Mouse (Mus musculus): ENCODE measurements around the gene Aim2. TPM values are rescaled to one million over a fixed set of nuclear protein-coding genes. Genes with fewer than 3 reads are reported as not detected.

Gene Aim2
- 0.69 TPM for polyA plus RNA-seq (2014; fragmentation: Illumina TruSeq; extraction: RNeasy Lipid Tissue Mini Kit (QIAGEN cat#74804); ENCODE audit: low read depth, low replicate concordance)

GRCm38 (mm10) chr1:173350372-173350957 lies at the start of gene Aim2:
Aim2 (plus strand) TSS chr1:173350879.

DNA sequence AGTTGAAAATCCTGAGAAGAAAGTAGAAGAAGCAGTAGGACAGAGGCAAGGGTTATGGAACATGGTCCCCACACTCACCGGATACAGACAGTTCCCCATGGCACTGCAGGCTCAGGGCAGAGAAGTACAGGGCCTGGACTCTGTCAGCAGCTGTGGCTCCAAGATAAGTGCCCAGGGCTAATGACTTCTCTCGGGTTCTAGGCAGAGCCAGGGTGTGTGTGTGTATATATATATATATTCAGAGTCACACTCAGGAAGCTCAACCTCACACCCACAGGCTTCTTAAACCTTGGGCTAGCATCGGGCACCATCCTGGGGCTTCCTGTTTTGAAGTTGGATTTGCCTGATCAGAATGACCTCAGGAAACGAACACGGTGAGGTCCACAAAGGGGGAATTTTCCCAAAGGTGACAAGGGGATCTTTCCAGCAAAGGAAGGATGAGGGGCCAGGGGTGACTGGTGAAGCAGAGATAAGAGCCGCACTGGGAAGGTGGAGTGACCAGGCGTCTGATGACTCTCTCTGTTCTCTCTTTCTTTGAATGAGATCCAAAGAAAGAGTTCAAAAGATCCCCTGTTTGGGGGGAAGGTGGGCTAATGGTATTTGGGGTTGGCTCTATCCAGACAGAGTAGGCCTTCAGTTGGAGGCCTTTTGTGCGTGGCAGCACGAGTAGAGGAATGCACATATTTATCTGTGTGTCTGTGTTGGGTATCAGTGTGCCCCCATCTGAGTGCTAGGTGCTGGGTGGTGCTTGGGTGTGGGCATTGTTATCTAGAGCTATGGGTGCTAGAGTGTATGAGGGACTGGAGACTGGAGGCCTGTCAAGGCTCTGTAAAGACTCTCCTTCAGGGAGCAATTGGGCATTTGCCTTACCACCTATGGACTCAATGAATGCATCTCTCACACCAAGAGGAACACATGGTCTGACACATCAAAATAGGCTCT lies 17.1 kb upstream of the Aim2 start, which contains the start of gene Ackr1:
Gene Ackr1 (minus strand): TSS at position 439 of the 942 bp plus-strand sequence.

GRCm38 (mm10) chr1:173367356-173368046 lies 16.8 kb downstream of the Aim2 start, which contains the start of gene Cadm3:
Cadm3 (minus strand) TSS chr1:173367695.

DNA sequence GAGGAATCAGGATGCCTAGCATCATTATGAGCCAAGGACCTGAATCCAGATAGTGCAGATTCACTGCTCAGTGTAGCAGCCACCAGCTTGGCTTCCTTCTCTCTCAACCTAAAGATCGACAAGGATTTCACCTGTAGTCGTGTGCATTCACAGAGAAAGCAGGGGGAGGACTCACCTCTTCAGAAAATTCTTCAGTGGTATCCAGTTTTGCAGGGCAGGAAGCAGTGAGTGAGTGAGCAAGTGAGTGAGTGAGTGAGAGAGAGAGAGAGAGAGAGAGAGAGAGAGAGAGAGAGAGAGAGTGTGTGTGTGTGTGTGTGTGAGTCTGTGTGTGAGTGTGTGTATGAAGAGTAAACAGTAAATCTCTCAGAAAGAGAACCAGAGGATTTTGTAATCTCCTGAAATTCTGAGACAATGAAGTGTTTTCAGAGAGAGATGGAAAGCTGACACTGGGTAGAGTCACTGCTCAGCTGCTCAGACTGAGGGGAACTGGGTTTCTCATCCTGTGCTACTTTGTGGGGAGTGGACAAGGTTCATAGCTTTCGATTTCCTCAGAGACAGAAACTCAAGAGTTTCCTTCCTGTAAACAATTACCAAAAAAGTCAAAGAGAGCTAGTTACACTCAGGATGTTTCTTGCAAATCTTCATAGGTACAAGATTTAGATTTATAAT lies 140.3 kb downstream of the Aim2 start, which contains the start of gene Ifi206:
Gene Ifi206 (minus strand): TSS at position 230 of the 669 bp plus-strand sequence.

Other genes starting within 250 kb of the Aim2 start
- not detected for gene Olfr1408, start 213.5 kb upstream of the Aim2 start, polyA plus RNA-seq (2014; fragmentation: Illumina TruSeq; extraction: RNeasy Lipid Tissue Mini Kit (QIAGEN cat#74804); ENCODE audit: low read depth, low replicate concordance)
- gene Olfr1406, start 160.2 kb upstream of the Aim2 start, polyA plus RNA-seq (2014; fragmentation: Illumina TruSeq; extraction: RNeasy Lipid Tissue Mini Kit (QIAGEN cat#74804); ENCODE audit: low read depth, low replicate concordance) = not detected
- gene Olfr218, start 153.1 kb upstream of the Aim2 start, polyA plus RNA-seq (2014; fragmentation: Illumina TruSeq; extraction: RNeasy Lipid Tissue Mini Kit (QIAGEN cat#74804); ENCODE audit: low read depth, low replicate concordance) = not detected
- gene Olfr1404, start 138.5 kb upstream of the Aim2 start, polyA plus RNA-seq (2014; fragmentation: Illumina TruSeq; extraction: RNeasy Lipid Tissue Mini Kit (QIAGEN cat#74804); ENCODE audit: low read depth, low replicate concordance) = not detected
- gene Fcer1a, start 123.7 kb upstream of the Aim2 start, polyA plus RNA-seq (2014; fragmentation: Illumina TruSeq; extraction: RNeasy Lipid Tissue Mini Kit (QIAGEN cat#74804); ENCODE audit: low read depth, low replicate concordance) = not detected
- gene Olfr418, start 84.9 kb upstream of the Aim2 start, polyA plus RNA-seq (2014; fragmentation: Illumina TruSeq; extraction: RNeasy Lipid Tissue Mini Kit (QIAGEN cat#74804); ENCODE audit: low read depth, low replicate concordance) = not detected
- not detected for gene Mptx2, start 73.1 kb upstream of the Aim2 start, polyA plus RNA-seq (2014; fragmentation: Illumina TruSeq; extraction: RNeasy Lipid Tissue Mini Kit (QIAGEN cat#74804); ENCODE audit: low read depth, low replicate concordance)
- gene Ackr1, start 17.1 kb upstream of the Aim2 start, polyA plus RNA-seq (2014; fragmentation: Illumina TruSeq; extraction: RNeasy Lipid Tissue Mini Kit (QIAGEN cat#74804); ENCODE audit: low read depth, low replicate concordance) = not detected
- not detected for gene Cadm3, start 16.8 kb downstream of the Aim2 start, polyA plus RNA-seq (2014; fragmentation: Illumina TruSeq; extraction: RNeasy Lipid Tissue Mini Kit (QIAGEN cat#74804); ENCODE audit: low read depth, low replicate concordance)
- 0.38 TPM for gene Ifi206, start 140.2 kb downstream of the Aim2 start, polyA plus RNA-seq (2014; fragmentation: Illumina TruSeq; extraction: RNeasy Lipid Tissue Mini Kit (QIAGEN cat#74804); ENCODE audit: low read depth, low replicate concordance)
- gene Ifi214, start 185.1 kb downstream of the Aim2 start, polyA plus RNA-seq (2014; fragmentation: Illumina TruSeq; extraction: RNeasy Lipid Tissue Mini Kit (QIAGEN cat#74804); ENCODE audit: low read depth, low replicate concordance) = 0.80 TPM
- 0.74 TPM for gene Ifi213, start 248.4 kb downstream of the Aim2 start, polyA plus RNA-seq (2014; fragmentation: Illumina TruSeq; extraction: RNeasy Lipid Tissue Mini Kit (QIAGEN cat#74804); ENCODE audit: low read depth, low replicate concordance)